Mouse (Mus musculus): ENCODE results near the gene Pet100.

- TF ChIP-seq CTCF (IDR thresholded peaks at IDR 0.05) (peak; percentile 54), EP300 (IDR thresholded peaks at IDR 0.05) (no peak)
Measured at GRCm38 (mm10) chr8:3645804-3646203, 24.5 kb downstream of the Pet100 start.

Data from lung, postnatal 0 days (tissue).